Mouse (Mus musculus): ENCODE results near the gene Hinfp. TPM values are rescaled to one million over a fixed set of nuclear protein-coding genes. Genes with fewer than 3 reads are reported as not detected.

Hinfp gene
- polyA plus RNA-seq, 1 experiment from 2014 or later = 20.1 TPM

DNA sequence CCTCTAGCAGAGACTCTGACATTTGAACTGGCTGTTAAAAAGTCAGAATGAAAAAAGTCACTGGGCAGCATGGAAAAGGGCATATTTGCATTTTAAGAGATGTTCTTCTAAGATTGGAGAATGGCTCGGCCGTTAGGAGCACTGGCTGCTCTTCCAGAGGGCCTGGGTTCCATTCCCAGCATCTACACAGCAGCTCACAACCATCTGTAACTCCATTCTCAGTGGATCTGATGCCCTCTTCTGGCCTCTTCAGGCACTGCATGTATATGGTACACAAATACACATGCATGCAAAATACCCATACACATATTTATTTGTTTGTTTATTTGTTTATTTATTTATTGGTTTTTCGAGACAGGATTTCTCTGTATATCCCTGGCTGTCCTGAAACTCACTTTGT is 36.4 kb downstream of the Hinfp start:
- Histone ChIP-seq H3K9me3 (ENCODE audit: low read depth, low read length) (no peaks in the 10 kb centered on the region), H3K4me3 (ENCODE audit: low read depth, low read length) (no peak overlapping the region), H3K9ac (no peak overlapping the region), H3K27me3 (ENCODE audit: insufficient read depth, low read length) (no peaks in the 10 kb centered on the region), H3K4me2 (no peak overlapping the region), H3K4me1 (ENCODE audit: insufficient read depth) (peaks cover 10% of the 10 kb centered on the region), H3K36me3 (ENCODE audit: insufficient read depth) (no peaks in the 10 kb centered on the region), H3K27ac (ENCODE audit: low read depth) (no peak overlapping the region)
- WGBS = 72% methylated on average over 3 of the region's 3 CpGs
- DNase-seq = peak; percentile 49
- TF ChIP-seq CTCF (IDR thresholded peaks at IDR 0.05; ENCODE audit: low read depth) = peak; percentile 60
- no peak for ATAC-seq (ENCODE audit: insufficient read depth)

DNA sequence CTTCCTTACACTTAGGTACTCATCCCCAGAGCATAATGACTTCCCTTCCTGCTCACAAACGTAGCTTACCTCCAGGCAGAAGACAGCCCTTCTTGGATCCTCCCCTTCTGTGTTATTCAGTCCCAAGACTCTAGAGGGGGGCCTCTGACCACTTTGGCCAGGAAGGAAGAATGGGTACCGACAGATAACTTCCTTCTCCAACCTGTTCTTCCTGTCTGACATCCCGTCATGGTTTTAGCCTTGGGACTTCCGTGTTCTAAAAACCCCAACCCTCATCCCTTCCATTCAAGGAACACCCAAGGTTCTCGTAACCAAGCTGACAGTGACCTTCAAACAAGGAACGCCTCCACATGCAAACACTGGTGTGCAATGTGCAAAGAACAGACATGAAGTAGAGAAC is 37.0 kb downstream of the Hinfp start, which contains the start of gene Nlrx1:
Gene Nlrx1 (minus strand): TSS at position 168 of the 400 bp plus-strand sequence.
- no peak for DNase-seq
- peaks cover 10% of the 10 kb centered on the region for H3K4me1 ChIP-seq (ENCODE audit: insufficient read depth)
- H3K27ac ChIP-seq (ENCODE audit: low read depth) = peak within 1 kb of the TSS; percentile 80
- 62% methylated on average over 6 of the region's 6 CpGs for WGBS
- H3K9ac ChIP-seq = peak within 1 kb of the TSS; percentile 79
- TF ChIP-seq CTCF (IDR thresholded peaks at IDR 0.05; ENCODE audit: low read depth) = no peak
- H3K4me2 ChIP-seq = peak within 1 kb of the TSS; percentile 79
- ATAC-seq (ENCODE audit: insufficient read depth) = peak; percentile 40
- no peaks in the 10 kb centered on the region for H3K9me3 ChIP-seq (ENCODE audit: low read depth, low read length)
- H3K36me3 ChIP-seq (ENCODE audit: insufficient read depth) = no peaks in the 10 kb centered on the region
- H3K27me3 ChIP-seq (ENCODE audit: insufficient read depth, low read length) = no peaks in the 10 kb centered on the region
- H3K4me3 ChIP-seq (ENCODE audit: low read depth, low read length) = peak within 1 kb of the TSS; percentile 53

DNA sequence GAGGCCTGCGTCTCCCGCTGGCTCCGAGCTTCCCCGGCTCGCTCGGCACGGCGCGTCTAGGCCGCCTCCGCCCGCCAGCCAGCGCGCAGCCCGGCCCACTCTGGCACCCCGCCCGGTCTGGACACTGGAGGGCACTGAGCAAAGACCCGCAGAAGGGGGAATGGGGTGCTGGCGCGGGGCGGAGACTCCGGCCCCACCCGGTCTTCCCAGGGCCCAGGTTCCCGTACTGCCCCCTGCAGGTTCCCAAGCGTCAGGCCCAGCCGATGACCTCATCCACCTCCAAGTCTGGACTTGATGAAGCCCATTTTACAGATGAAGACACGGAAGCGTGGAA is 37.5 kb downstream of the Hinfp start:
- peak overlapping the region; percentile 79 for H3K4me2 ChIP-seq
- peaks cover 10% of the 10 kb centered on the region for H3K4me1 ChIP-seq (ENCODE audit: insufficient read depth)
- DNase-seq (peak; percentile 95), ATAC-seq (ENCODE audit: insufficient read depth) (peak; percentile 95)
- peak overlapping the region; percentile 79 for H3K9ac ChIP-seq
- TF ChIP-seq CTCF (IDR thresholded peaks at IDR 0.05; ENCODE audit: low read depth) = peak; percentile 75
- H3K27me3 ChIP-seq (ENCODE audit: insufficient read depth, low read length) = no peaks in the 10 kb centered on the region
- WGBS = 6% methylated on average over 28 of the region's 28 CpGs
- H3K27ac ChIP-seq (ENCODE audit: low read depth) = peak overlapping the region; percentile 80
- peak overlapping the region; percentile 53 for H3K4me3 ChIP-seq (ENCODE audit: low read depth, low read length)
- H3K36me3 ChIP-seq (ENCODE audit: insufficient read depth) = no peaks in the 10 kb centered on the region
- H3K9me3 ChIP-seq (ENCODE audit: low read depth, low read length) = no peaks in the 10 kb centered on the region

DNA sequence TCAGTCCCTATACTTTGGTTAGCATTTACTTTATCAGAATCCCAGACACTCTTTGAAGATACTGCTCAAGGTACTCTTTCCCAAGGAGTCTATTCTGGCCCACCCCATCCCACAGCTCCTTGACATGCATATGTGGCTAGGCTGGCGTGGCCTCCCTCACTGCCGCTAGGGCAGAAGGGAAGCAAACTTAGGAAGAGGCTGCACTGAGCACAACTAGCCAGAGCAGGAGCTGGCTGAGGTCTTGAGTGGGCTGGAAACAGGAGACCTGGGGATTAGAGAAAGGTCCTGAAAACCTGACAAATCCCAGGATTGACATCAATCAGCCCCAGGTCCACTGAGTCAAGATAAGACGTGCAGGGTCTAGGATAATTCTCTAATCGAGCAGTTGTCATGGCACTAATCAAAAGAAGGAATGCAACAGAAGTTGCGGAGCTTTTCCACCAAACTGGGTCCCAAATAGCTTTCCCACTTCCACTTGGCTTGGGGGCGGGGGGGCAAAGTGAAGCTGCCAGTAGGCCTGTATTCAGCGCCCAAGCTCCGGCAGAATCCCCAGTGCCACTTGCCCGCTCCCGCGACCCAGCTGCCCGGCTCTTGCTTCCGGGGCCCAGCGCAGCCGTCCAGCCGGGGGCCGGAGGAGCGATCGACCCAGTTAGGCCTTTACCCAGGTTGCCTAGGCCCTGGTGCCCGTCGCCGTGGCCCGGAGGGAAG is 38.0 kb downstream of the Hinfp start:
- H3K9ac ChIP-seq = peak overlapping the region; percentile 79
- DNase-seq = peak; percentile 62
- WGBS = 7% methylated on average over 23 of the region's 23 CpGs

DNA sequence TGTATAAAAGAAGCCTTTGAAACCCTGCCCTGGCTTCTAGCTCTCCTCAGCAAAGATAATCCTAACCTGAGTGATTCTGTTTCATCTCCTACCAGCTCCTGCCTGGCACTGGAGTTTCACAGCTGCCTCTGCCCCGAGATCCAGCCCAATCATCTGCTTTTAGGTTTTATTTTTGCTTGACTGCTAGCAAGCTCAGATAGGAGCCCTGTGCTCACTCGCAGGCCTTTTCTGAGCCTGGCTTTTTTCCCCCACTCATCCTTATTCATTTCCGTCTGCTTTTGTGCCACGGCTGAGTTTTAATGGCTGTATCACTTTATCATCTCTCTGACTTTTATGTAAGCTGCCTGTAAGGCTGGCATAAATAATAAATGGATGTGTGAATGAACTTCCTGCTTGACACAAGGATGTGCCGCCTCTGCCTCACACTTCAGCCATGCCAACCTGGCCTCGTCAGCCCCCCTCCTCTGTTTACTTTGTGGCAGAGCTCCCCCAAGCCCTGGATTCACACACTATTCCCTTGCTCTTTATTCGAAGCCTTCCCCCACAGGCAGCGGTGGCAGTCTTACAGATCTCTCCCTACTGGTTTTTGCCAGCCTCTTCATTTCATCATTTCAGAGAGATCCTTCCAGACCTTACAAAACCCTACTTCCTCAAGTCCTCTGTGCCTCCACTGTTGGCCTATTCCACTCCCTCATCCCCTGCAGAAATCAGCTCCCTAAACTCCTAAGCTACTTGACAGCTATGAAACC is 38.8 kb downstream of the Hinfp start:
- TF ChIP-seq CTCF (IDR thresholded peaks at IDR 0.05; ENCODE audit: low read depth) = no peak
- Histone ChIP-seq H3K27ac (ENCODE audit: low read depth) (peak overlapping the region; percentile 80; the same call in 1 of the 2 replicates), H3K36me3 (ENCODE audit: insufficient read depth) (no peaks in the 10 kb centered on the region), H3K4me1 (ENCODE audit: insufficient read depth) (peaks cover 10% of the 10 kb centered on the region), H3K9me3 (ENCODE audit: low read depth, low read length) (no peaks in the 10 kb centered on the region), H3K4me2 (peak overlapping the region; percentile 79), H3K4me3 (ENCODE audit: low read depth, low read length) (no peak overlapping the region), H3K9ac (peak overlapping the region; percentile 79; the same call in 1 of the 2 replicates), H3K27me3 (ENCODE audit: insufficient read depth, low read length) (no peaks in the 10 kb centered on the region)
- DNase-seq (no peak), ATAC-seq (ENCODE audit: insufficient read depth) (no peak)
- WGBS = 37% methylated on average over 8 of the region's 8 CpGs

More for the DNA sequence above, 38.0 kb downstream of the Hinfp start:
- ATAC-seq (ENCODE audit: insufficient read depth) = peak; percentile 43
- Histone ChIP-seq H3K9me3 (ENCODE audit: low read depth, low read length) (no peaks in the 10 kb centered on the region), H3K27ac (ENCODE audit: low read depth) (peak overlapping the region; percentile 80), H3K4me1 (ENCODE audit: insufficient read depth) (peaks cover 10% of the 10 kb centered on the region), H3K4me2 (peak overlapping the region; percentile 79), H3K27me3 (ENCODE audit: insufficient read depth, low read length) (no peaks in the 10 kb centered on the region), H3K4me3 (ENCODE audit: low read depth, low read length) (peak overlapping the region; percentile 53), H3K36me3 (ENCODE audit: insufficient read depth) (no peaks in the 10 kb centered on the region)
- 0 out of 2 replicates have a peak, but pooled peaks have one; percentile 20 for TF ChIP-seq CTCF (IDR thresholded peaks at IDR 0.05; ENCODE audit: low read depth)

DNA sequence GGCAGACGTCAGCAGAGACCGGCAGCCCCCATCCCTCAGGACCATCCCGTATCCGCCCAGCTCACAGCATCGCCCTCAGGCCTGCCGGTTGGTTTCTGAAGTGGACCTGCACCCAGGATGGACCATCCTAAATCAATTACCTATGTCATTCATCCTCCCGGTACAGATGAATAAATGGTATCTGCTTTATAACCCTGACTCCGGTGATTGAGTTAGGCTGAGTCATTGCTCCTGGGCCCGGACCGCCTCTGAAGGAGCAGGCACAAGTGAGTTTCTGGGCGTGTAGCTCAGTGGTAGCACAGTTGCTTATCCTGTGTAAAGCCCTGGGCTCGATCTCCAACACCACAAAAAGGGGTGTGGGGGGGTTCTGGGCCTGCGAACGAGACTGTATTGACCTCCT is 44.1 kb downstream of the Hinfp start:
- Histone ChIP-seq H3K27ac (ENCODE audit: low read depth) (no peak overlapping the region), H3K36me3 (ENCODE audit: insufficient read depth) (no peaks in the 10 kb centered on the region), H3K9ac (no peak overlapping the region), H3K9me3 (ENCODE audit: low read depth, low read length) (no peaks in the 10 kb centered on the region), H3K4me3 (ENCODE audit: low read depth, low read length) (no peak overlapping the region), H3K4me2 (no peak overlapping the region), H3K27me3 (ENCODE audit: insufficient read depth, low read length) (no peaks in the 10 kb centered on the region), H3K4me1 (ENCODE audit: insufficient read depth) (no peaks in the 10 kb centered on the region; the same call in 1 of the 2 replicates)
- ATAC-seq (ENCODE audit: insufficient read depth) (no peak), DNase-seq (no peak)
- no peak for TF ChIP-seq CTCF (IDR thresholded peaks at IDR 0.05; ENCODE audit: low read depth)
- 83% methylated on average over 14 of the region's 14 CpGs for WGBS

DNA sequence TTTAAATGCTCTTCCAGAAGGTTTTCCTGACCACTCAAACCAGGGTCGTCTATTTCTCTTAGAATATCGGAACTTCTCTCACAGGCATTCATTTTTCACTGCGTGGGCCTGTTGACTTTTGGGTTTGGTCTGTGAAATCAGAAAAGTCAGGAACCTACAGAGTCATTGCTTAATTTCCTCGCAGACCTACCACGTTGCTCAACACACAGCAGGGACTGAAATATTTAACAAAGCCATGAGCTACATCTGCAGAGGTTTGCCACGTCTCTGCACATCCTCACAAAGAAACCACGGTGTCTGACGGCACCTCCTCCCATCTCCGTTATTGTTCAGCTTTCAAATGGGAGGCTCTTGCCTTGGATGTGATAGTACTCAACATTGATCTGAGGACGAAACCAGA is 46.5 kb downstream of the Hinfp start:
- H3K36me3 ChIP-seq (ENCODE audit: insufficient read depth) = no peaks in the 10 kb centered on the region
- no peak overlapping the region for H3K4me2 ChIP-seq
- H3K9ac ChIP-seq = no peak overlapping the region
- H3K9me3 ChIP-seq (ENCODE audit: low read depth, low read length) = no peaks in the 10 kb centered on the region
- no peaks in the 10 kb centered on the region for H3K27me3 ChIP-seq (ENCODE audit: insufficient read depth, low read length)
- H3K27ac ChIP-seq (ENCODE audit: low read depth) = no peak overlapping the region
- DNase-seq = no peak
- TF ChIP-seq CTCF (IDR thresholded peaks at IDR 0.05; ENCODE audit: low read depth) = no peak
- no peak overlapping the region for H3K4me3 ChIP-seq (ENCODE audit: low read depth, low read length)
- no peak for ATAC-seq (ENCODE audit: insufficient read depth)
- H3K4me1 ChIP-seq (ENCODE audit: insufficient read depth) = no peaks in the 10 kb centered on the region
- WGBS = 73% methylated on average over 10 of the region's 10 CpGs

Data from lung, embryonic 14.5 days (tissue).